Mouse (Mus musculus) thymus, adult 2 months (tissue): Measurements from ENCODE around the gene Gm20388.

Experiments used
- CTCF ChIP-seq: fragments of 200-500 bp; IDR thresholded peaks from 2 replicates; pipeline ENCODE4 v1.5.1; 2012; ENCODE audit warnings: mild to moderate bottlenecking, control low read depth, low read length, moderate library complexity, borderline replicate concordance; ENCODE audit not compliant: control insufficient read depth, poor library complexity, insufficient read depth; ENCODE audit errors: extremely low read depth
- POLR2A ChIP-seq: fragments of 200-500 bp; IDR thresholded peaks from 2 replicates; pipeline ENCODE4 v1.6.1; 2012; ENCODE audit warnings: mild to moderate bottlenecking, low read length, control low read depth, moderate library complexity; ENCODE audit not compliant: control insufficient read depth, poor library complexity, insufficient read depth; ENCODE audit errors: extremely low read depth

DNA sequence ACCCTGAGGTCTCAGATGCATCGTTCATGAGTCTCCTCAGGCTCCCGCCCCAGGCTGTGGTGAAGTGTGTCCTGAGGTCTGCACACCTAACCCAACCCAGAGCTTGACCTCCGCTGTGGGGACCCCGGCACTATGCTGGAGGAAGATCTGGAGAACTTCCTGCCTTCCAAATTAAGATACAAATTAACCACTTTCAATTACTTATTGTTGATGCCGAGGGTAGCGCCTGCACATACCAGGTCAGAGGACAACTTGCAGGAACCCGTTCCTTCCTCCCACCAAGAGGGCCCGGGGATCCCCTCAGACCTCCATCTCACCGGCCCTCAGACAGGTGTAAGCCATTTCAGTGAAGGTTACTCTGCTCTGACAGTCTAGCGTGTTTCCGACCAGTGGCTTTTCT lies 1796.3 kb downstream of the Gm20388 start:
- TF ChIP-seq CTCF, result no peak
- no peak for TF ChIP-seq POLR2A
